Mouse (Mus musculus) spleen, embryonic (tissue): ENCODE measurements around the gene Ly6g.
"Not testable (repeated sequence)": the region's sequence is repeated elsewhere in the genome, so short reads cannot be mapped to it uniquely, and the experiment has no call there.

Source experiments
- CTCF ChIA-PET: fragments of 350-600 bp; sonication (Branson Sonifier 250); formaldehyde crosslinking; loops from one replicate; lab custom pipeline; 2022; lab: Charles Lee

Ly6g gene

DNA sequence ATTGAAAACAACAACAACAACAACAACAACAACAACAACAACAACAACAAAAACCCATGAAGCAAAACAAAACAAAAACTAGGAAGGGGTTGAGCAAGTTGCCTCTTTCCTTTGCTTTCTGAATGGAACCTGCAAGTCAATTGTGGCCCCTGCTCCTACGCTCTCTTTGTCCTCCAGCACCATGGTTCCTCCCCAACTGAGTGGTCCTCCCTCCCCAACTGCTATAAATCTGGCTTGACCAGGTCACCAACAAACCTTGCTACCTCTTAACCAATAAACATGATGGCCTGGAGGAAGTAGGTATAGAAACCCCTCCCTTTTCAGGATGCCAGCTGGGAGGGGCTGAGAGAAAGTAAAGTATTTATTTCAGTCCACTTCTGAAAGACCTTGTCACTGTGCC is at the start of gene Ly6g:
TSS of gene Ly6g (plus strand) at position 301 of the 400 bp plus-strand sequence.
- CTCF ChIA-PET, result no interaction called here

DNA sequence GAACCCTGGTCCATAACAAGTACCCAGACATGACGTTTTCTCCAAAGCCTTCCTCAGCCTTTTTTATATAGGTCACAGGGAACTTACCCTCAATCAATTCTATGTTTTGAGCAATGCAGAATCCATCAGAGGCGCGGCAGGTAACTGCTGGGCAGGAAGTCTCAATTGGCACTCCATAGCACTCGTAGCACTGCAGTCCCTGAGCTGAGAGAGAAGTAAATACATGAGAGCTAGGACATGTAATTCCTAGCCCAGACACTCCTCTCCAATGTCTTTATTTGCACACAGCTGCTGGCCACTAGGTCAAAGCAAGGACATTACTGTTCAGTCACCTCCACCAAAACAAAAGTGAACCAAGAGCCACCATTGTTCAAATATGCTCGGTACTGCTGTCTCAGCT is 44.6 kb upstream of the Ly6g start:
- CTCF ChIA-PET, result not testable (repeated sequence)

DNA sequence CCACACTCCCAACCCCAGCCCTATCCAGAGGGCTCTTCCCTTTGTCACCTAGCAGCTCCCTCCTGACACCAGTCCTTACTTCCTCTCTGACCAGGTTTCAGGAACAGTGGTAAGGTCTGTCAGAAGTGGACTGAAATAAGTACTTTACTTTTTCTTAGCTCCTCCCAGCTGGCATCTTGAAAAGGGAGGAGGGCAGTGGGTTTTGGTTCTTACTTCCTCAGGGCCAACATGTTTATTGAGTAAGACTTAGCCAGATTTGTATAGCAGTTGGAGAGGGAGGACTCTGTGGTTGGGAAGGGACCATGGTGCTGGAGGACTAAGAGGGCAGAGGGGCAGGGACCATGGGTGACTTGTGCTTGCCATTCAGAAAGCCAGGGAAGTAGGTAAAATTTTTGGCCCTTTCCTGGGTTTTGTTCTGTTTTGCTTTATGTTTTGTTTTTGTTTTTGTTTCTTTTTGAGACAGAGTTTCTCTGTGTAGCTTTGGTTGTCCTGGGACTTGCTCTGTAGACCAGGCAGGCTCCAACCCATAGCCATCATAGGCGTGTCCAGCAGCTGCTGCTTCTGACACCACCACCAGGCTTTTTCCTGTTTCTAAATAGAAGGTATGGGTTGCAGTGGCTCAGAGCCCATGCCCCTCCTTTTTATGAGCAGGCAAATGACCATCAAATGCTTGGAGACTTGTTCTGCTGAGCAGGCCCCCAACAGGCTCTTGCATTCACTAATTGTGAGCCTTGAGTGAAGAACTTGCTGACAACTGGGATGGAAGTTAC is 43.0 kb upstream of the Ly6g start, which contains the start of gene Ly6c2:
TSS of gene Ly6c2 (minus strand) at position 110 of the 770 bp plus-strand sequence.
- CTCF ChIA-PET, result not testable (repeated sequence)

DNA sequence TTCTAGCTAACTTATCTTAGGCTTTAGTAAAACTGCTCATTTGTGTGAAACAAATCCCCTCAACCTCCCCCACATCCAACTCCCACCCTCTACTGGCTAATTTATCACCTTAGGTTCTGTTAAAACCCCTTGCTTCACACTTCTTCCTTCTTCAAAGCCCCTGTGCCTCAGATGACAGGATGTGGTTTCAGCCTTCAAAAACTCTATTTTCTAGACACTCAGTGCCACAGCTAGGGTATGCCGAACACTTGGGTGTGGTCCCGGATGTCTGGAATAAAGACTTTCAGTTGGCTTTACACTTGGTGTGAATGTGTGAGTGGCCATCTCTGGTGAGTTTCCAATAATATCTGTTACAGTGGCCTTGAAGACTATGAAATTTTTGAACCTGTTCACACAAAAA is 38.5 kb upstream of the Ly6g start:
- CTCF ChIA-PET, result no interaction called here

DNA sequence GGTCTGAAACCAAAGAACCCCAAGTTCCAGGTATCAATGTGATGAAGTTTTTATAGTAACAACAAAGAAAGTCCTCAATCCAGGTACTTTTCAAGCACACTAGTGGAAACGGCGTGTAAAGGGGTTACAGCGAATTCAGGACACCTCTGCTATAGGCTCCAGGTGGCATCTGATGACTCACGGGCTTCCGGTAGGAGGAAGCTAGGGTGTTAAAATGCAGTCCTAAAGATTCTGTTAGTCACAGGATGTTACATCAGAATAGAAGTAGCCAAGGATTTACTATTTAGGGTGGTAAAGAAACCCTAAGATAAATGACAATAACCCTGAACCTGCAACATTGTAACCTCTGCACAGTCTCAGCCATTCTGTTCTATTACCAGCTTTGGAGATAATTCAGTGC is 37.6 kb upstream of the Ly6g start:
- CTCF ChIA-PET, result not testable (repeated sequence)

DNA sequence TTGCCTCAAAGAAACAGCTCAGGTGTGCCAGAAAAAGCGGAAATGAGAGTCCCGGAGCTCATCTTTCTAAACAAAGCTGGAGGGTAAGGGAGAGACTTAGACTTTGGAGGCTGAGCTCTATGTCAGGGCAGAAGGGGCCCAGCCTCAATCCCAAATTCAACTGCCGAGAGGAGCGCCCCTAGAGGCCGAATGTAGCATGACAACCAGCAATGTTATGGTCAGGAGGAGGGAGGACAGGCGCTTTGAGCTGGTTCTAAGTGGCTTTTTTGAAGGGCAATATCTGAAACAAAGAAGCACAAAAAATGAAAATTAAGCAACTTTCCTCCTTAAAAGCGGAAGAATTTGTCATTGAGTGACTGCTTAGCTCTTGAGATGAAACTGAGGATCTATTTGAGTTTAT is 36.3 kb upstream of the Ly6g start:
- CTCF ChIA-PET, result not testable (repeated sequence)

DNA sequence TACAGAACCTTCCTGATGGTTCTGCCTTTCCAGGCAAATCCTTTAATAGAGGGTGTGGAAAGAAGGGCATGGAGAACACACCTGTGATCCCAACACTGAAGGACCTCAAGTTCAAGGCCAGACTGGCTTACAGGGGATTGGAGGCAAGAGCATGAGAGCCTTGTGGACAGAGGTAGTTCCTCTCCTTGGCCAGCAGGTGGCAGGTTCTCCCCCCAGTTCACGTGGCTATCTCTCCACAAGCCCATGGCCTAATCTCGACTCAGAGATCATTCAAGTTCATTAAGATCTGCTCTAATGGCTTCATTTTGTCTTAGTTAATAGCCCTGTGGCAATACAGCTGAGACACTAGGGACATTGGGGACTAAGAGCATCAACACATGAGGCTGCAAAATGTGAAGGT is 35.0 kb upstream of the Ly6g start:
- CTCF ChIA-PET, result no interaction called here

DNA sequence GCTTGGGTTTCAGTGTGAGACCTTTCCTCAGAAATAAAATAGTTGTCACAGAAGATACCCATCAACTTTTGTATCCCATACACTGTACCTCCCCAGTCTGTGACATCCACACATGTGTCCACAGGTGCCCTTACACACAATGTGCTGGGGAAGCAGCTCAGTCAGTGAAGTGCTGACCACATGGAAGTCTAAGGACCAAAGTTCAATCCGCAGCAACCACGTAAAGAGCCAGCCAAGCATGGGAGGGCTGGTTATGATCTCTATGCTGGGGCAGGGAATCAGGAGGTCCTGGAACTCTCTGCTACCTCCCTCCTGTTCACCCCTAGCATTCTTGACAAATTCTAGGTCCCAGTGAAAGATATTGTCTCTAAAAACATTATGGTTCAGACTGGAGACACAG is 22.7 kb upstream of the Ly6g start:
- CTCF ChIA-PET, result not testable (repeated sequence)

DNA sequence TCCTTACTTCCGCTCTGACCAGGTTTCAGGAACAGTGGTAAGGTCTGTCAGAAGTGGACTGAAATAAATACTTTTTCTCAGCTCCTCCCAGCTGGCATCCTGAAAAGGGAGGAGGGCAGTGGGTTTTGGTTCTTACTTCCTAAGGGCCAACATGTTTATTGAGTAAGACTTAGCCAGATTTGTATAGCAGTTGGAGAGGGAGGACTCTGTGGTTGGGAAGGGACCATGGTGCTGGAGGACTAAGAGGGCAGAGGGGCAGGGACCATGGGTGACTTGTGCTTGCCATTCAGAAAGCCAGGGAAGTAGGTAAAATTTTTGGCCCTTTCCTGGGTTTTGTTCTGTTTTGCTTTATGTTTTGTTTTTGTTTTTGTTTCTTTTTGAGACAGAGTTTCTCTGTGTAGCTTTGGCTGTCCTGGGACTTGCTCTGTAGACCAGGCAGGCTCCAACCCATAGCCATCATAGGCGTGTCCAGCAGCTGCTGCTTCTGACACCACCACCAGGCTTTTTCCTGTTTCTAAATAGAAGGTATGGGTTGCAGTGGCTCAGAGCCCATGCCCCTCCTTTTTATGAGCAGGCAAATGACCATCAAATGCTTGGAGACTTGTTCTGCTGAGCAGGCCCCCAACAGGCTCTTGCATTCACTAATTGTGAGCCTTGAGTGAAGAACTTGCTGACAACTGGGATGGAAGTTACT is 19.8 kb upstream of the Ly6g start:
- CTCF ChIA-PET, result not testable (repeated sequence)

DNA sequence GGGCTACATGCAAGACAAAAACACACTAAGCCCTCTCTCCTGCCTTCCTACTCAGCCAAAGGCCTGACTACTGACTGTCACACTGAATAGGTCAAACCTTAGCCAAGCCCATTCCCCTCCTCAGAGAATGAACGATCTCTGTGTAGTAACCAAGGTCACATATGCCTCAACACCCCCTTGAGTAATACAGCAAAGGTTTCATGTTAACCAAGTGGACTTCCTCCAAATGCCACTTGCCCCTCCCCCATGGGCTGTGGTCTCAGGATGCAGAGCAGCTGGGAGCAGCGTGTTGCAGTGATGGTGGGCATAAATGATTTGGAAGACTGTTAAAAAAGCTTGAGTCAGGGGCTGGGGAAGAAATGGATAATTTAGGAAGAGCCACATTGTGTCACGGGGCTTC is 17.3 kb upstream of the Ly6g start:
- CTCF ChIA-PET, result not testable (repeated sequence)

DNA sequence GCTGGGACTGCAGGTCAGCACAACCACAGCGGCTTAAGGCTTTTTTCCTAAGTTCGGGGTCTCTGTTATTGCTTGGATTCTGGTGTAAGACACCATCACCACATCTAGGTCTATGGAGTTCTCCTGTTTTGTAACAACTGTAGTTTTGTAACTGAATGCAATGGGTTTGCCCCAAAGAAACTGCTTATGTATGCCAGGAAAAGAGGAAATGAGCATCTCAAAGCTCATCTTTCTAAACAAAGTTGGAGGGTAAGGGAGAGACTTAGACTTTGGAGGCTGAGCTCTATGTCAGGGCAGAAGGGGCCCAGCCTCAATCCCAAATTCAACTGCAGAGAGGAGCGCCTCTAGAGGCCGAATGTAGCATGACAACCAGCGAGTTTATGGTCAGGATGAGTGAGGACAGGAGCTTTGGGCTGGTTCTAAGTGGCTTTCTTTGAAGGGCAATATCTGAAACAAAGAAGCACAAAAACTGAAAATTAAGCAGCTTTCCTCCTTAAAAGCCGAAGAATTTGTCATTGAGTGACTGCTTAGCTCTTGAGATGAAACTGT is 13.2 kb upstream of the Ly6g start:
- CTCF ChIA-PET, result interaction anchor here (0.6 kb wide), 1 partner anchor 760 kb away, joined by 4 read pairs; no protein-coding TSS in a partner anchor

DNA sequence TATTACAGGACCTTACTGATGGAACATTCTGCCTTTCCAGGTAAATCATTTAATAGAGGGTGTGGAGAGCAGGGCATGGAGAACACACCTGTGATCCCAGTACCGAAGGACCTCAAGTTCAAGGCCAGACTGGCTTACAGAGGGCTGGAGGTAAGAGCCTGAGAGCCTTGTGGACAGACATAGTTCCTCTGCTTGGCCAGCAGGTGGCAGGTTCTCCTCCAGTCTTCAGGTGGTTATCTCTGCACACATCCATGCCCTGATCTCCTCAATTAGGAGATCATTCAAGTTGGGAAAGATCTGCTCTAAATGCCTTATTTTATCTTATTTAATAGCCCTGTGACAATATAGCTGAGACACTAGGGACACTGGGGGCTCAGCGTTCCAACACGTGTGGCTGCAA is 11.3 kb upstream of the Ly6g start:
- CTCF ChIA-PET, result interaction anchor here (0.6 to 1.4 kb wide), 4 partner anchors 33 to 455 kb away, joined by 3 to 9 read pairs (median 3); no protein-coding TSS in a partner anchor

DNA sequence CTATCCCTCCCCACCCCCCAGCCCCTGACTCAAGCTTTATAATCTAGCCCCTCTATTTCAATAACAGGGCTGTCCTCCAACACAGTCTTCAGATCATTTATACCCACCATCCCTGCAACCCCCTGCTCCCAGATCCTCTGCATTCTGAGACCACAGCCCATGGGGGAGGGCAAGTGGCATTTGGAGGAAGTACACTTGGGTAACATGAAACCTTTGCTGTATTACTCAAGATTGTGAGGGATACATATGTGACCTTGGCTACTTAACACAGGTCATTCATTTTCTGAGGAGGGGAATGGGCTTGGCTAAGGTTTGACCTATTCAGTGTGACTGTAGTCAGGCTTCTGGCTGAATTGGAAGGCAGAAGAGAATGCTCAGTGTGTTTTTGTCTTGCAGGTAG is 2.0 kb upstream of the Ly6g start:
- CTCF ChIA-PET, result no interaction called here

DNA sequence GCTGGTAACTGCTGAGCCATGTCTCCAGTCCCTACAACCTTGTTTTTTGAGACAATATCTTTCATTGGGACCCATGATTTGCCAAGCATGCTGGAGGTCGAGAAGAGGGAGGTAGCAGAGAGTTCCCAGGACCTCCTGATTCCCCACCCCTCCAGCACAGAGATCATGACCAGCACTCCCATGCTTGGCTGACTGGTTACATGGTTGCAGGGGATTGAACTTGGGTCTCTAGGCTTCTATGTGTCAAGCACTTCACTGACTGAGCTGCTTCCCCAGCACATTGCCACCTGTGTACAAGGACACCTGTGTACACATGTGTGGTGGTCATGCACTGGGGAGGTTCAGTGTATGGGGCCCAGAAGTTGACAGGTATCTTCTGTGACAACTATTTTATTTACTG is 2.6 kb downstream of the Ly6g start:
- CTCF ChIA-PET, result no interaction called here

DNA sequence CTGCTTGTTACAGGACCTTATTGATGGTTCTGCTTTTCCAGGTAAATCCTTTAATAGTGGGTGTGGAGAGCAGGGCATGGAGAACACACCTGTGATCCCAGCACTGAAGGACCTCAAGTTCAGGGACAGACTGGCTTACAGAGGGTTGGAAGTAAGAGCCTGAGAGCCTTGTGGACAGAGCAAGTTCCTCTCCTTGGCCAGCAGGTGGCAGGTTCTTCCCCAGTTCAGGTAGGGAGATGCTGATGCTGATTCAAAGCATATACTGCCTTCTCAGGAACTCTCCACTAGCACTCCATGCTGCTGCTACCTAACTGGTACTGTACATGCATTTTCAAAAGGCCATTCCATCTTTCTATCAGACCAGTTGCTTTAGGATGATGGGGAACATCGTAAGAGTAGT is 20.5 kb downstream of the Ly6g start:
- CTCF ChIA-PET, result no interaction called here

DNA sequence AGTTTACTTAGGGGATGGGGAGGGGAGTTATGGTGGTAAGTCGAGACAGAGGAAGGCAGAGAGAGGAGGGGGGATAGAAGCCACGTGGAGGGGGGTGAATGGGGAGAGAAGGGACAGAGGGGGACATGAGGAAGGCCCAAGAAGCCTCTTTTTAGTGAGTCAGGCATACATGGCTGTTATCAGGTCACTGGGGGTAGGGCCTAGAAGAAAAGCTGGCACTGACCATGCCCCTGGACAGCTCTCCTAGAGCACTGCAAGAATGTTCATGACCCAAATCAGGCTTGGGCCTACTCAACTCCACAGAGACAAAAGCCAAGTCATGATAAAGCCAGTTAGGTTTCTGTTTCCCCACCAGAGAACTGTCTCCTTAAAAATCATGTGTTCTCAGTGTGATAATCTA is 31.3 kb downstream of the Ly6g start:
- CTCF ChIA-PET, result interaction anchor here (0.6 kb wide), 1 partner anchor 64 kb away, joined by 3 read pairs; no protein-coding TSS in a partner anchor

DNA sequence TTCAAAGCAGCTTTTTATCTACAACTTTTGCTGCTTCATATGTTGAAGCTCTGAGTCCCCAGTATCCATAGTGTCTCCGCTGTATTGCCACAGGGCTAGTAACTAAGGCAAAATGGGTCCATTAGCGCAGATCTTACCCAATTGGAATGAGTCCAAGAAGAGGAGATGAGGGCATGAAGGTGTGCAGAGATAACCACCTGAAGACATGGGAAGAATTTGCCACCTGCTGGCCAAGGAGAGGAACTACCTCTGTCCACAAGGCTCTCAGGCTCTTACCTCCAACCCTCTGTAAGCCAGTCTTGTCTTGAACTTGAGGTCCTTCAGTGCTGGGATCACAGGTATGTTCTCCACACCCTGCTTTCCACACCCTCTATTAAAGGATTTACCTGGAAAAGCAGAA is 34.1 kb downstream of the Ly6g start:
- CTCF ChIA-PET, result no interaction called here

DNA sequence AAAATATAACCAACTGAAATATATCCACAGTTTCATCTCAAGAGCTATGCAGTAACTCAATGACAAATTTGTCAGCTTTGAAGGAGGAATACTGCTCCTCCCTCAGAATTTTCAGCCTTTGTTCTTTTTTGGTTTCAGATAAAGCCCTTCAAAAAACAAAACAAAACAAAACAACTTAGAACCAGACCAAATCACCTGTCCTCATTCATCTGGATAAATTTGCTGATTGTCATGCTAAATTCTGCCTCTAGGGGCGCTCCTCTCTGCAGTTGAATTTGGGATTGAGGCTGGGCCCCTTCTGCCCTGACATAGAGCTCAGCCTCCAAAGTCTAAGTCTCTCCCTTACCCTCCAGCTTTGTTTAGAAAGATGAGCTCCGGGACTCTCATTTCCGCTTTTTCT is 35.5 kb downstream of the Ly6g start:
- CTCF ChIA-PET, result interaction anchor here (1.2 kb wide), 1 partner anchor 10 kb away, joined by 4 read pairs; no protein-coding TSS in a partner anchor
